Mouse (Mus musculus): ENCODE measurements around the gene Kcnk12. TPM values are rescaled to one million over a fixed set of nuclear protein-coding genes. Genes with fewer than 3 reads are reported as not detected.

Kcnk12 gene
- polyA plus RNA-seq, 1 experiment from 2014 or later, result not detected

- peaks cover 6% of the 10 kb centered on the region; the same call in 1 of the 2 replicates for H3K27me3 ChIP-seq (ENCODE audit: low read depth, poor library complexity, severe bottlenecking)
- H3K36me3 ChIP-seq, result no peaks in the 10 kb centered on the region
- H3K9me3 ChIP-seq (replicated peaks), result no peaks in the 10 kb centered on the region
- no peak for DNase-seq (ENCODE audit: low spot score)
- 76% methylated on average over 3 of the region's 3 CpGs for WGBS
- H3K27ac ChIP-seq, result no peak overlapping the region
- H3K4me3 ChIP-seq, result no peak overlapping the region
- no peaks in the 10 kb centered on the region for H3K4me1 ChIP-seq
Observed at GRCm38 (mm10) chr17:87737144-87737543, 60.6 kb downstream of the Kcnk12 start.

- Histone ChIP-seq H3K27me3 (ENCODE audit: low read depth, poor library complexity, severe bottlenecking) (no peaks in the 10 kb centered on the region), H3K27ac (no peak overlapping the region), H3K9me3 (replicated peaks) (no peaks in the 10 kb centered on the region), H3K36me3 (no peaks in the 10 kb centered on the region), H3K4me3 (no peak overlapping the region), H3K4me1 (no peaks in the 10 kb centered on the region)
- WGBS, result 85% methylated on average over 8 of the region's 8 CpGs
- no peak for DNase-seq (ENCODE audit: low spot score)
Observed at GRCm38 (mm10) chr17:87734471-87734870, 63.3 kb downstream of the Kcnk12 start.

GRCm38 (mm10) chr17:87731962-87732361 lies 65.8 kb downstream of the Kcnk12 start:
- H3K27me3 ChIP-seq (ENCODE audit: low read depth, poor library complexity, severe bottlenecking), result no peaks in the 10 kb centered on the region
- no peak overlapping the region for H3K27ac ChIP-seq
- DNase-seq (ENCODE audit: low spot score), result no peak
- H3K4me1 ChIP-seq, result no peaks in the 10 kb centered on the region
- no peak overlapping the region for H3K4me3 ChIP-seq
- H3K36me3 ChIP-seq, result peaks cover 3% of the 10 kb centered on the region
- H3K9me3 ChIP-seq (replicated peaks), result no peaks in the 10 kb centered on the region
- 84% methylated on average over 4 of the region's 4 CpGs for WGBS

- H3K4me1 ChIP-seq, result no peaks in the 10 kb centered on the region
- DNase-seq (ENCODE audit: low spot score), result no peak
- peaks cover 53% of the 10 kb centered on the region for H3K36me3 ChIP-seq
- H3K27ac ChIP-seq, result no peak overlapping the region
- WGBS, result 96% methylated on average over 12 of the region's 12 CpGs
- no peaks in the 10 kb centered on the region for H3K27me3 ChIP-seq (ENCODE audit: low read depth, poor library complexity, severe bottlenecking)
- no peaks in the 10 kb centered on the region for H3K9me3 ChIP-seq (replicated peaks)
- H3K4me3 ChIP-seq, result no peak overlapping the region
Observed at GRCm38 (mm10) chr17:87726489-87727356, 71.1 kb downstream of the Kcnk12 start.

- no peaks in the 10 kb centered on the region for H3K4me1 ChIP-seq
- DNase-seq (ENCODE audit: low spot score), result no peak
- no peaks in the 10 kb centered on the region for H3K9me3 ChIP-seq (replicated peaks)
- no peaks in the 10 kb centered on the region for H3K27me3 ChIP-seq (ENCODE audit: low read depth, poor library complexity, severe bottlenecking)
- WGBS, result 95% methylated on average over 7 of the region's 7 CpGs
- H3K27ac ChIP-seq, result no peak overlapping the region
- H3K4me3 ChIP-seq, result no peak overlapping the region
- peaks cover 73% of the 10 kb centered on the region for H3K36me3 ChIP-seq
Observed at GRCm38 (mm10) chr17:87724727-87725126, 73.1 kb downstream of the Kcnk12 start.

GRCm38 (mm10) chr17:87700101-87700500 lies 97.7 kb downstream of the Kcnk12 start:
- H3K4me1 ChIP-seq, result peaks cover 14% of the 10 kb centered on the region
- DNase-seq (ENCODE audit: low spot score), result no peak
- no peak overlapping the region for H3K4me3 ChIP-seq
- peaks cover 96% of the 10 kb centered on the region for H3K36me3 ChIP-seq
- H3K27ac ChIP-seq, result no peak overlapping the region
- no peaks in the 10 kb centered on the region for H3K27me3 ChIP-seq (ENCODE audit: low read depth, poor library complexity, severe bottlenecking)
- 79% methylated on average over 8 of the region's 8 CpGs for WGBS
- no peaks in the 10 kb centered on the region for H3K9me3 ChIP-seq (replicated peaks)

- H3K4me3 ChIP-seq, result no peak overlapping the region
- H3K4me1 ChIP-seq, result peaks cover 14% of the 10 kb centered on the region
- no peaks in the 10 kb centered on the region for H3K9me3 ChIP-seq (replicated peaks)
- no peak overlapping the region for H3K27ac ChIP-seq
- WGBS, result 70% methylated on average over 16 of the region's 16 CpGs
- no peak for DNase-seq (ENCODE audit: low spot score)
- peaks cover 96% of the 10 kb centered on the region for H3K36me3 ChIP-seq
- no peaks in the 10 kb centered on the region for H3K27me3 ChIP-seq (ENCODE audit: low read depth, poor library complexity, severe bottlenecking)
Observed at GRCm38 (mm10) chr17:87698996-87699765, 98.6 kb downstream of the Kcnk12 start.

- H3K36me3 ChIP-seq, result peaks cover 96% of the 10 kb centered on the region
- H3K27ac ChIP-seq, result no peak overlapping the region
- no peaks in the 10 kb centered on the region for H3K27me3 ChIP-seq (ENCODE audit: low read depth, poor library complexity, severe bottlenecking)
- peaks cover 14% of the 10 kb centered on the region for H3K4me1 ChIP-seq
- no peak overlapping the region for H3K4me3 ChIP-seq
- WGBS, result 88% methylated on average over 6 of the region's 6 CpGs
- H3K9me3 ChIP-seq (replicated peaks), result no peaks in the 10 kb centered on the region
- DNase-seq (ENCODE audit: low spot score), result no peak
Observed at GRCm38 (mm10) chr17:87696814-87697213, 101.0 kb downstream of the Kcnk12 start.

GRCm38 (mm10) chr17:87695874-87696465 lies 101.8 kb downstream of the Kcnk12 start:
- DNase-seq (ENCODE audit: low spot score), result no peak
- H3K36me3 ChIP-seq, result peaks cover 95% of the 10 kb centered on the region
- H3K9me3 ChIP-seq (replicated peaks), result no peaks in the 10 kb centered on the region
- H3K4me3 ChIP-seq, result no peak overlapping the region
- WGBS, result 95% methylated on average over 11 of the region's 11 CpGs
- no peaks in the 10 kb centered on the region for H3K27me3 ChIP-seq (ENCODE audit: low read depth, poor library complexity, severe bottlenecking)
- H3K27ac ChIP-seq, result no peak overlapping the region
- peaks cover 14% of the 10 kb centered on the region for H3K4me1 ChIP-seq

Other genes starting within 250 kb of the Kcnk12 start
- 48.6 and 54.2 TPM in 2 replicates for gene Epcam, start 162.0 kb downstream of the Kcnk12 start, polyA plus RNA-seq (2016; fragmentation: Nextera tagmentation; extraction: Ambion mirVana)
- gene Msh2, start 125.7 kb downstream of the Kcnk12 start, polyA plus RNA-seq (2016; fragmentation: Nextera tagmentation; extraction: Ambion mirVana), result 120 and 130 TPM in 2 replicates
- gene Rpl36-ps4, start 123.0 kb upstream of the Kcnk12 start, polyA plus RNA-seq (2016; fragmentation: Nextera tagmentation; extraction: Ambion mirVana), result not detected in 2 replicates
- gene Msh6, start 177.1 kb upstream of the Kcnk12 start, polyA plus RNA-seq (2016; fragmentation: Nextera tagmentation; extraction: Ambion mirVana), result 93.6 and 104 TPM in 2 replicates